Mouse (Mus musculus): Measurements from ENCODE around the gene Ppdpf.

- TF ChIP-seq POLR2A (IDR thresholded peaks at IDR 0.05; ENCODE audit: insufficient read depth, low read depth, low read length): no peak; the same call in 1 of the 2 replicates
- no peak for TF ChIP-seq CTCF (IDR thresholded peaks at IDR 0.05)
Measured at GRCm38 (mm10) chr2:181146976-181147545, 40.0 kb upstream of the Ppdpf start.

Data from heart, adult 2 months (tissue).